Mouse (Mus musculus): ENCODE measurements at regions not wholly inside any gene's neighbourhood (a gene's known extent, or its start where the extent isn't known, plus 50 kb on each side); places are given as distances from the start of the nearest gene placed in this dataset.

- DNase-seq: no peak
These were observed 234.9 kb upstream of the Emcn start for GRCm38 (mm10) chr3:137105930-137106329.

GRCm38 (mm10) chr3:137108197-137108596 lies 232.7 kb upstream of the Emcn start:
- no peak for DNase-seq

- DNase-seq: no peak
These were observed 231.1 kb upstream of the Emcn start for GRCm38 (mm10) chr3:137109786-137110185.

GRCm38 (mm10) chr3:137110485-137110884 lies 230.4 kb upstream of the Emcn start:
- DNase-seq: no peak

- no peak for DNase-seq
These were observed 210.9 kb upstream of the Emcn start for GRCm38 (mm10) chr3:137129967-137130366.

GRCm38 (mm10) chr3:137142041-137142440 lies 198.8 kb upstream of the Emcn start:
- DNase-seq: no peak

GRCm38 (mm10) chr3:137146062-137146461 lies 194.8 kb upstream of the Emcn start:
- peak; percentile 72 for DNase-seq

GRCm38 (mm10) chr3:137147405-137147804 lies 193.5 kb upstream of the Emcn start:
- DNase-seq: peak; percentile 39

- peak; percentile 79 for DNase-seq
These were observed 190.4 kb upstream of the Emcn start for GRCm38 (mm10) chr3:137150414-137151010.

GRCm38 (mm10) chr3:137151431-137151830 lies 189.4 kb upstream of the Emcn start:
- no peak for DNase-seq

- DNase-seq: no peak
These were observed 187.6 kb upstream of the Emcn start for GRCm38 (mm10) chr3:137153234-137153633.

GRCm38 (mm10) chr3:137154200-137155042 lies 186.4 kb upstream of the Emcn start:
- no peak for DNase-seq

- no peak for DNase-seq
These were observed 185.8 kb upstream of the Emcn start for GRCm38 (mm10) chr3:137155043-137155404.

GRCm38 (mm10) chr3:137156250-137156975 lies 184.5 kb upstream of the Emcn start:
- no peak for DNase-seq

- DNase-seq: no peak
These were observed 151.8 kb upstream of the Emcn start for GRCm38 (mm10) chr3:137189035-137189434.

GRCm38 (mm10) chr3:137190489-137190888 lies 150.4 kb upstream of the Emcn start:
- DNase-seq: no peak

- no peak for DNase-seq
These were observed 149.9 kb upstream of the Emcn start for GRCm38 (mm10) chr3:137191009-137191408.

- DNase-seq: no peak
These were observed 147.0 kb upstream of the Emcn start for GRCm38 (mm10) chr3:137193873-137194272.

- DNase-seq: peak; percentile 19
These were observed 129.2 kb upstream of the Emcn start for GRCm38 (mm10) chr3:137211667-137212066.

GRCm38 (mm10) chr3:137216036-137216435 lies 124.8 kb upstream of the Emcn start:
- DNase-seq: no peak

GRCm38 (mm10) chr3:137217245-137217644 lies 123.6 kb upstream of the Emcn start:
- DNase-seq: no peak

GRCm38 (mm10) chr3:137217926-137218325 lies 122.9 kb upstream of the Emcn start:
- no peak for DNase-seq

GRCm38 (mm10) chr3:137226151-137226550 lies 114.7 kb upstream of the Emcn start:
- DNase-seq: no peak
